Mouse (Mus musculus) forebrain, embryonic 15.5 days (tissue): Measurements from ENCODE around the gene Eci2. TPM values are rescaled to one million over a fixed set of nuclear protein-coding genes. Genes with fewer than 3 reads are reported as not detected.
"Not testable (repeated sequence)": the region's sequence is repeated elsewhere in the genome, so short reads cannot be mapped to it uniquely, and the experiment has no call there.

Experiments
- ATAC-seq: fragments of 200-750 bp; cut with Nextera tagmentation; replicated peaks from 2 replicates; pipeline ENCODE4 v1.8.0; 2017; ENCODE audit warnings: mild to moderate bottlenecking, moderate TSS enrichment, moderate library complexity
- H3K27ac ChIP-seq: fragments of 300-500 bp; sonication (generic); replicated peaks from 2 replicates; pipeline ENCODE4 v1.5.1; 2015; ENCODE audit warnings: mild to moderate bottlenecking, inconsistent platforms
- H3K27me3 ChIP-seq: fragments of 300-500 bp; sonication (generic); 2 replicates; pipeline ENCODE4 v1.6.1; 2015; ENCODE audit warnings: inconsistent platforms
- H3K36me3 ChIP-seq: fragments of 300-500 bp; sonication (generic); 2 replicates; pipeline ENCODE4 v1.6.1; 2015; ENCODE audit warnings: mild to moderate bottlenecking, inconsistent platforms
- H3K4me1 ChIP-seq: fragments of 300-500 bp; sonication (generic); 2 replicates; pipeline ENCODE4 v1.6.1; 2015; ENCODE audit warnings: inconsistent platforms
- H3K4me2 ChIP-seq: fragments of 300-500 bp; sonication (generic); replicated peaks from 2 replicates; pipeline ENCODE4 v1.6.1; 2015; ENCODE audit warnings: mild to moderate bottlenecking, inconsistent platforms
- H3K4me3 ChIP-seq: fragments of 300-500 bp; sonication (generic); 2 replicates; pipeline ENCODE4 v1.5.1; 2015; ENCODE audit warnings: mild to moderate bottlenecking, inconsistent platforms
- H3K9ac ChIP-seq: fragments of 300-500 bp; sonication (generic); replicated peaks from 2 replicates; pipeline ENCODE4 v1.6.1; 2015; ENCODE audit warnings: mild to moderate bottlenecking, inconsistent platforms
- H3K9me3 ChIP-seq: fragments of 300-500 bp; sonication (generic); 2 replicates; pipeline ENCODE4 v1.6.1; 2016; ENCODE audit warnings: inconsistent platforms
- WGBS: fragments of 180-500 bp; shearing (Covaris S2); methylation state at CpG from one replicate; pipeline ENCODE4 v1.1.7; 2015; ENCODE audit warnings: mixed read lengths; 5-methylcytosine and 5-hydroxymethylcytosine counted together
- polyA plus RNA-seq: library from polyadenylated mRNA; unstranded; fragments of >200 nt; fragmentation: Nextera tagmentation; extraction: Ambion mirVana; gene quantifications from 2 replicates; pipeline ENCODE4 v1.2.1, GENCODE M21; 2015

Gene Eci2
- polyA plus RNA-seq, 1 experiment from 2014 or later = 116 TPM

- not testable (repeated sequence) for H3K4me1 ChIP-seq, H3K9ac ChIP-seq, H3K4me2 ChIP-seq, ATAC-seq, H3K27me3 ChIP-seq, H3K27ac ChIP-seq, H3K4me3 ChIP-seq, H3K9me3 ChIP-seq
- 72% methylated on average over 5 of the region's 5 CpGs for WGBS
- peaks cover 58% of the 10 kb centered on the region for H3K36me3 ChIP-seq
Observed at GRCm38 (mm10) chr13:34978635-34979034, 48.3 kb downstream of the Eci2 start.

- H3K4me3 ChIP-seq = no peak overlapping the region
- peaks cover 55% of the 10 kb centered on the region for H3K36me3 ChIP-seq
- H3K27ac ChIP-seq = no peak overlapping the region
- no peaks in the 10 kb centered on the region for H3K27me3 ChIP-seq
- no peak overlapping the region for H3K9ac ChIP-seq
- WGBS = 96% methylated on average over 3 of the region's 3 CpGs
- no peaks in the 10 kb centered on the region for H3K9me3 ChIP-seq
- ATAC-seq = no peak
- no peaks in the 10 kb centered on the region for H3K4me1 ChIP-seq
- H3K4me2 ChIP-seq = no peak overlapping the region
Observed at GRCm38 (mm10) chr13:34977410-34977809, 49.5 kb downstream of the Eci2 start.

- Histone ChIP-seq H3K27ac (no peak overlapping the region), H3K27me3 (no peaks in the 10 kb centered on the region), H3K9me3 (no peaks in the 10 kb centered on the region), H3K4me3 (no peak overlapping the region), H3K4me1 (no peaks in the 10 kb centered on the region), H3K4me2 (no peak overlapping the region), H3K9ac (no peak overlapping the region), H3K36me3 (peaks cover 46% of the 10 kb centered on the region)
- ATAC-seq = no peak
- 93% methylated on average over 4 of the region's 4 CpGs for WGBS
Observed at GRCm38 (mm10) chr13:34976116-34976515, 50.8 kb downstream of the Eci2 start.

GRCm38 (mm10) chr13:34973770-34974169 is 53.1 kb downstream of the Eci2 start:
- H3K27me3 ChIP-seq = no peaks in the 10 kb centered on the region
- H3K9ac ChIP-seq = no peak overlapping the region
- WGBS = 68% methylated on average over 1 of the region's 1 CpGs
- H3K4me2 ChIP-seq = no peak overlapping the region
- H3K4me3 ChIP-seq = no peak overlapping the region
- no peaks in the 10 kb centered on the region for H3K9me3 ChIP-seq
- H3K36me3 ChIP-seq = peaks cover 23% of the 10 kb centered on the region
- no peaks in the 10 kb centered on the region for H3K4me1 ChIP-seq
- ATAC-seq = no peak
- no peak overlapping the region for H3K27ac ChIP-seq

- Histone ChIP-seq H3K4me1 (no peaks in the 10 kb centered on the region), H3K27ac (no peak overlapping the region), H3K9me3 (no peaks in the 10 kb centered on the region), H3K36me3 (peaks cover 17% of the 10 kb centered on the region), H3K9ac (no peak overlapping the region), H3K4me2 (no peak overlapping the region), H3K4me3 (no peak overlapping the region), H3K27me3 (no peaks in the 10 kb centered on the region)
- WGBS = 43% methylated on average over 1 of the region's 1 CpGs
- ATAC-seq = no peak
Observed at GRCm38 (mm10) chr13:34973149-34973548, 53.7 kb downstream of the Eci2 start.

- peaks cover 10% of the 10 kb centered on the region for H3K36me3 ChIP-seq
- H3K27me3 ChIP-seq, H3K27ac ChIP-seq, H3K4me3 ChIP-seq, H3K9ac ChIP-seq, H3K4me2 ChIP-seq, H3K4me1 ChIP-seq, H3K9me3 ChIP-seq, ATAC-seq: not testable (repeated sequence)
Observed at GRCm38 (mm10) chr13:34972456-34972855, 54.4 kb downstream of the Eci2 start.

- H3K4me3 ChIP-seq, ATAC-seq, H3K27ac ChIP-seq, H3K36me3 ChIP-seq, H3K27me3 ChIP-seq, H3K9ac ChIP-seq, H3K9me3 ChIP-seq, H3K4me2 ChIP-seq: not testable (repeated sequence)
- peaks cover 17% of the 10 kb centered on the region for H3K4me1 ChIP-seq
- WGBS = 75% methylated on average over 9 of the region's 9 CpGs
Observed at GRCm38 (mm10) chr13:34965647-34966046, 61.2 kb downstream of the Eci2 start.

- H3K4me2 ChIP-seq = peak overlapping the region; percentile 65
- H3K9ac ChIP-seq = no peak overlapping the region
- H3K4me1 ChIP-seq = peaks cover 17% of the 10 kb centered on the region
- peak overlapping the region; percentile 39 for H3K4me3 ChIP-seq
- ATAC-seq = no peak
- no peak overlapping the region for H3K27ac ChIP-seq
- H3K27me3 ChIP-seq = peaks cover 9% of the 10 kb centered on the region; the same call in 1 of the 2 replicates
- no peaks in the 10 kb centered on the region for H3K36me3 ChIP-seq
- WGBS = 5% methylated on average over 5 of the region's 5 CpGs
- no peaks in the 10 kb centered on the region for H3K9me3 ChIP-seq
Observed at GRCm38 (mm10) chr13:34964866-34965265, 62.0 kb downstream of the Eci2 start.

GRCm38 (mm10) chr13:34964419-34964818 is 62.5 kb downstream of the Eci2 start:
- peak overlapping the region; percentile 39 for H3K4me3 ChIP-seq
- 5% methylated on average over 14 of the region's 14 CpGs for WGBS
- no peak for ATAC-seq

GRCm38 (mm10) chr13:34963511-34964397 is 63.1 kb downstream of the Eci2 start, which contains the start of gene Eci3:
Eci3 (minus strand) TSS chr13:34963810.
- H3K9ac ChIP-seq = peak within 1 kb of the TSS; percentile 24; the same call in 1 of the 2 replicates
- peaks cover 17% of the 10 kb centered on the region for H3K4me1 ChIP-seq
- WGBS = 3% methylated on average over 32 of the region's 32 CpGs
- peak within 1 kb of the TSS; percentile 39 for H3K4me3 ChIP-seq
- peak; percentile 60; the same call in 1 of the 2 replicates for ATAC-seq
- no peaks in the 10 kb centered on the region for H3K9me3 ChIP-seq
- H3K27me3 ChIP-seq = peaks cover 9% of the 10 kb centered on the region; the same call in 1 of the 2 replicates
- peak within 1 kb of the TSS; percentile 65 for H3K4me2 ChIP-seq
- H3K36me3 ChIP-seq = no peaks in the 10 kb centered on the region
- no peak within 1 kb of the TSS for H3K27ac ChIP-seq

More at GRCm38 (mm10) chr13:34964419-34964818, 62.5 kb downstream of the Eci2 start:
- peak overlapping the region; percentile 65 for H3K4me2 ChIP-seq
- H3K36me3 ChIP-seq = no peaks in the 10 kb centered on the region
- H3K9me3 ChIP-seq = no peaks in the 10 kb centered on the region
- peaks cover 9% of the 10 kb centered on the region; the same call in 1 of the 2 replicates for H3K27me3 ChIP-seq
- H3K9ac ChIP-seq = peak overlapping the region; percentile 24; the same call in 1 of the 2 replicates
- H3K4me1 ChIP-seq = peaks cover 17% of the 10 kb centered on the region
- H3K27ac ChIP-seq = no peak overlapping the region

- H3K27me3 ChIP-seq = peaks cover 9% of the 10 kb centered on the region; the same call in 1 of the 2 replicates
- WGBS = 92% methylated on average over 4 of the region's 4 CpGs
Observed at GRCm38 (mm10) chr13:34960996-34961770, 65.7 kb downstream of the Eci2 start.

GRCm38 (mm10) chr13:34958158-34958557 is 68.7 kb downstream of the Eci2 start:
- H3K4me3 ChIP-seq, H3K27ac ChIP-seq, ATAC-seq, H3K36me3 ChIP-seq, H3K4me1 ChIP-seq, H3K4me2 ChIP-seq, H3K9ac ChIP-seq, H3K9me3 ChIP-seq, H3K27me3 ChIP-seq: not testable (repeated sequence)
- 74% methylated on average over 3 of the region's 3 CpGs for WGBS

More at GRCm38 (mm10) chr13:34960996-34961770, 65.7 kb downstream of the Eci2 start:
- no peaks in the 10 kb centered on the region for H3K9me3 ChIP-seq
- peaks cover 17% of the 10 kb centered on the region for H3K4me1 ChIP-seq
- H3K9ac ChIP-seq = no peak overlapping the region
- H3K4me3 ChIP-seq = no peak overlapping the region
- no peak overlapping the region for H3K27ac ChIP-seq
- ATAC-seq = no peak
- H3K4me2 ChIP-seq = no peak overlapping the region
- H3K36me3 ChIP-seq = no peaks in the 10 kb centered on the region
